Mouse (Mus musculus) fat pad, adult 2 months (tissue): ENCODE results near the gene Gm29609.
A peak's percentile ranks its signal among the peaks of the same experiment; 100 is the strongest.

Experiments
- DNase-seq: peaks from one replicate; pipeline ENCODE4 v3.0.0-alpha.2; 2011; ENCODE audit warnings: low read depth, low spot score; ENCODE audit errors: extremely low read depth

Gene Gm29609

DNA sequence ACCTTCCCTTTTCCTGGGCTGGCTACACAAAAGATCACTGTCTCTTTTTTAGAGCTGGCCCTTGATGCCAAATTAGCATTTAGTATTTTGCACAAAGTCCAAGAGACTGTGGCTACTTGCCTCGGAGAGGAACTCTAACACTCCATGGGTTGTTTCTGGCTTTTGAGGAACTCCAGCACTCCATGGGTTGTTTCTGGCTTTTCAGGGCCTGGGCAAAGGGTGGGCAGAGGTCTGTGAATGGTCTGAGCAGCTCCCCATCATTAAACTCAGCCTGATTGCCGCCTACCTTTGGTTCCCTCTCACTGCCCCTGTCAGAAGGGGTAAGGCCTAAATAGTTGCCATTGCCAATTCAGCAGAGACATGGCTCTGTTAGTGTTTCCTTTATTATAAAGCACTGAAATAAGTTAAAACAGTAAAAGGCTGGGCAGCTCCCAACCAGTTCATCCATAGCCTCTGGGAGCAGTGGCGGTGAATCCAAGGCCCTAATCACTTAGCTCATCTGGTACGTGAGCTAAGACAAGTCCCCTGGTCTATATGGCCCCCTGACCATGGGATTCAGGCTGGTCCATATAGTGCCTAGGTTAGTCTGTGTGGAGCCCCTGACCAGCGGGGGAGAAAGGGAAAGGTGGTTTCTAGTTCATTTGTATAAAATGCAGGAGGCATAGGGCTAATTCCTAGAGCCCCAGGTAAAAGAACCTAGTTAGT is 19.1 kb upstream of the Gm29609 start:
- DNase-seq, result no peak

DNA sequence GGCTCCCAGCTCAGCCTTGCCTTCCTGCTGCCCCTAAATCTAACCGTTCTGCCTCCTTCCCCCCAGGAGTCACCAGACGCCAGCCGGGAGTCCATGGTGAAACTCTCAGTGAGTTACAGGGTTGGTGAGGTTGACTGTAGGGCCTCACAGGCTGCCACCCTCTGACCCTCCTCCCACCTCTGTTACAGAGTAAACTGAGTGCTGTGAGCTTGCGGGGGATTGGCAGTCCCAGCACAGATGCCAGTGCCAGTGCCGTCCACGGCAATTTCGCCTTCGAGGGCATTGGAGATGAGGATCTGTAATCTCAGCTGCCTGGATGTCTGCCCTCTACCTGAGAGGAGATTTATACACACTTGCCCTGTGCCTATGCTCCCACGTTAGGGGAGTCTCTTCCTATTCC is 18.5 kb upstream of the Gm29609 start:
- no peak for DNase-seq

DNA sequence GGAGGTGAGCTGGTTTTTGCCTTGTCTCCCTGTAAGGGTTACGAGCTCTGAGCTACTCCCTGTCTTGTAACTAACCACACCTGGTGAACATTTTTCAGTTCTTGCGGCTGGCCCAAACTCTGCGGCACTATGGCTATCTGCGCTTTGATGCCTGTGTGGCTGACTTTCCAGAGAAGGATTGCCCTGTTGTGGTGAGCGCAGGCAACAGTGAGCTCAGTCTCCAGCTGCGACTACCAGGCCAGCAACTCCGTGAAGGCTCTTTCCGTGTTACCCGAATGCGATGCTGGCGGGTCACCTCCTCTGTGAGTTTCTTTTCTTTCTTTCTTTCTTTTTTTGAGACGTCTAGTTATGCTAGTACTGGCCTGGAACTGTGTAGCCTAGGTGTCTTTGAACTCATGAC is 17.4 kb upstream of the Gm29609 start:
- DNase-seq, result no peak

DNA sequence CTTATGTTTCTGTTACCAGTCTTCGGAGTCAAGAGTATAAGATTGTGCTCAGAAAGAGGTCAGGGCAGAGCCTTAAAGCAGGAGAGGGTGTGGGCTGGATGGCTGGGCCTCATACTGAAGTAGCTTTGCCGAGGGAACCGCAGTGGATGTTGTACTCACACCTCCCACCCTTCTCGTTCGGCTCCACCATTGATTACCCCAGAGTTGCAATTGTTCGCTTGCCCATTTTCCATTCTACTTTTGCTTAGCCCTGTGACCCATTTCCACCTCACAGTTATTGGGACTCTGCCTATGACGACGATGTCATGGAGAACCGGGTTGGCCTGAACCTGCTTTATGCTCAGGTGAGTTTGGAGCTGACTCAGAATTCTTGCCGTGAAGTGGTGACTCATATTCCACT is 16.5 kb upstream of the Gm29609 start:
- no peak for DNase-seq

DNA sequence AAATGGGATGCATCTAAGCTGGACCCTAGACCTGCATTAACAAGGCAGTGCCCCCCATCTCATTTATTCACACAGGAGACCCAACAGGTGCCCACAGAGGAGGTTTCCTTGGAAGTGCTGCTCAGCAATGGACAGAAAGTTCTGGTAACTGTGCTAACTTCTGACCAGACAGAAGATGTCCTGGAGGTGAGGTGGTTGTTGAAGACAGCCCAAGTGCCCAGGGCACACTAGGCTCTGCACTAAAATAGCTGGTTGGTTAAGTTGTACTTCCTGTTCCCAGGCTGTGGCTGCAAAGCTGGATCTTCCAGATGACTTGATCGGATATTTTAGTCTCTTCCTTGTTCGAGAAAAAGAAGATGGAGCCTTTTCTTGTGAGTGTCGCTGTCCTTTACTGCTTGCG is 16.0 kb upstream of the Gm29609 start:
- no peak for DNase-seq

DNA sequence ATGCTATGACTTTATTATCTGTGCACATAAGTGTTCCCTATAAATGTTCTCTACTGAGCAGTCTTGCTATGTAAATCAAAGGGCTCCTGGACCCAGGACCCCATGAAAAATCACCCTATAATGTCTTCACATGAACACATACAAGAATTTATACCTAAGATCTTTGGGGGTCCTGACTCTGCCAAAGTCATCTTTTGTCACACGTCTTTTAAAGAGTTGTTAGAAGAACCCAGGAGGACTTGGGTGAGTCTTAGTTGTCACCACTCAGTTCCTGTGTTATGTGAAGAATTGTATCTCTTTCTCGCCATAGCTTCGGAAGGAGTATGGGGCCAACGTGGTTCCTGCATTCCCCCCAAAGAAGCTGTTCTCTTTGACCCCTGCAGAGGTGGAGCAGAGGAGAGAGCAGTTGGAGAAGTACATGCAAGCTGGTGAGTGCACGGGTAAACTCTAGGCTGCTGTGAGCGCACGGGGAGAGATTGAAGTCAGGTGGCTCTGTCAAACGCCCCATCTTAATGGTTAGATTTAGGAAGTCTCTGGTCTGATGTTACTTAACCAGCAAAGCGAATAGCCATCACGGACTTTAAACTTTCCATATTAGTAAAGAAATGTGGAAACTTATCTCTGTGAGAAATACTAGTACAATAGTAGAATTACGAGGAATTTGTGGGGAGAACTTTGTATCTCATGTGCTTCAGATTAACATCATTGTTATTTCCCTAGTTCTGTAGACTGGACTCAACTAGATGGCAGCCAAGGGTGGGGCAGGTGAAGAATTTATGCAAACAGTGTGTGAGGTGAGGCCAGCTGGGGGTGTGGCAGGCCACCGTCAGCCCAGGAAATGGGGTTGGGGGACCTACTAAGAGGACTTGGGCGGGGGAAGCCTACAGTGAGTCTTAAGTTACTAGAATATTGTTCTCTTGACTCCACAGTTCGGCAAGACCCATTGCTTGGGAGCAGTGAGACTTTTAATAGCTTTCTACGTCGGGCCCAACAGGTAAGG is 15.1 kb upstream of the Gm29609 start:
- DNase-seq, result no peak

DNA sequence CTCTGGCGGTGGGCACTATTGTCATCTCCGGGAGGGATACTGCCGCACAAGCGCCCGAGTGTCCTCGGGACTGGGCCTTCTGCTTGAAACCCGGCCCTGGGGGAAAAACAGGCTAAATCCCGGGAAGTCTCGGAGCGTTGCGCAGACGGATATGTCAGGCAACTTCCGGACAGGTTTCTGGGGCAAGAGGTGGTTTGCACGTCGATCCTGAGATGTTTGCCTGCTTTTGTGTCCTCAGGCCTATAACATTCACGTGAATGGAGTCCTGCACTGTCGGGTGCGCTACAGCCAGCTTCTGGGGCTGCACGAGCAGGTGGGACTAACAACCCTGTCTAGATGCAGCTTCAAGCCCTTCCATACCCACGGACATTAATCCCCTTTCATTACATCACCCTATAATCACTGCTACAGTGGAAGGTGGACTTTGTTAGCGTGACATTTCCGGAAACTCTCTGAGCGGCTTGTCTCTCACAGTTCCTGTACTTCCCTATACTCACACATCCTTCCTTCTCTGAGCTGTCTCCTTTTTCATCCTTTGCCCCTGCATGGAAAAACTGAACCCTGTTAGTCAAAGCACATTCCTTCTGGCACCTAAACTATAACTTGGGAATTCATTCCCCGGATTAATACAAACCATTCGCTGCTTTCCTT is 14.0 kb upstream of the Gm29609 start:
- no peak for DNase-seq

DNA sequence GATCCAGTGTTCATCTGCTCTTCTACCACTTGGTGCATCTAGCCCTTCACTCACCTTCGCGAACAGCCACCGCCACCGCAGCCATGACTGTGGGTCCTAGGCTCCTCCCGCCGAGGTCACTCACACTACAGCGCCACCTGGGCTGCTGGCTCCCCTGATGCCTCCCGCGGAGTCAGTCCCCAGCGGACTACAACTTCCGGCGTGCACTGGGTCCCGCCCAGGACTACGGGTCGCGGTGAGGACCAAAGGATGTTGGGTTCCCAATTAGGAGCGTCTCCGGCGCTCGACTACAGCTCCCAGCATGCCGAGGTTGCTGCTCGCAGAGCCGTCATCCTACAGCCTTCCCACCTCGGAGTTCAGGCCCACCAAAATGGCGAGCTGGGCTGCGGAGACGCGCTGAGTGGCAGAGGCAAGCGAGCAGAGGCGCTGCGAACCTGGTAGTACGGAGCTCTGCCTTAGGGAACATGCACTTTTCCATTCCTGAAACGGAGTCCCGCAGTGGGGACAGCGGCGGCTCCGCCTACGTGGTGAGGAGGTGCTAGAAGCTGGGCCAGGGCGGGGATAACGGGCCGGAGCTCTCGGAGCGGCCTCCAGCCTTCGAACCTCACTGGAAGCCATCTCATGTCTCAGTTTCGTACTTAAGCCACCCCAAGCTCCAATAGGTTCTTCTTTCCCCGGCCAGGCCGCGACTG is 13.4 kb upstream of the Gm29609 start, which contains the start of the genes Snx17 and Eif2b4:
TSS of gene Snx17 (plus strand) at position 289 of the 692 bp plus-strand sequence.
TSS of gene Eif2b4 (minus strand) at position 492 of the 692 bp plus-strand sequence.
- peak; percentile 78 for DNase-seq

DNA sequence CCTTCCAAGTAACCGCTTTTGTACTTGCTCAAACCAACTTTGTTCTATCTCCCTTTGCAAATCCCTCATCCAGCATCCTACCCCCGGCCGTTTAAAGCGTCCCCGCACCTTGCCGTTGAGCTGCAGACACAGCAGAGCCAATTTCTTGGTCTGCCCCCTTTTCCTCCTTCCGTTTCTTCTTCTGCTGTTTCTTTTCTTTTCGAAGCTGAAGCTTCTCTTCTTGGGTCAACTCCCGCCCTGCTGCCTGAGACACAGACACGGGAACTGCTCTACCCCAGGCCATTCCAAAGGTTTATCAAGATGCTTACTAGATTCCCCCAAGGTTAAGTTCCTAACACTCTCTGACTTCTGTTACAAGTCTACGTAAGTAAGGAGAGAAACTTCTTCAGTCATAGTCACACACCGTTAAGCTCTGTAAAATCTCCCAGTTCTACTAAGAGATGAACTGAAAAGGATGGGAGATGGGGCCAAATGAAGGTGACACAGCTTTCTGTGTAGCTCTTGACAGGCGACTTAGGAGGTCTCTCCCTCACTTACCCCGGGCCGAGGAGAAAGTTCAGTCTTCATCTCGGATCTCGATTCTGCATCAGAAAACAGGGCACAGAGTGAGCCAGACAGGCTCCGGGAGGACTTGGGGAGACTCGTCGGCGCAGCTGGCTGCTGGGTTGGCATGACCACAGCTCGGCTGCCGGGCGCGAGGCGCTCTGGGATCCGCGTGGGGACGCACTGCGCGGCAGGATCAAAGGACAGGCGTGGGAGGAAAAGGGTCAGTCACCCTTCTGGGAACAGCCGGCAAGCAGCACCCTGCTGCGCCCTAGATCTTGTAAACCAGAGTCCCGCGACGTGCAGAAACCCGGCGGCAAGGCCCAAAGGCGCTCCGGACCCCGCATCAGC is 12.6 kb upstream of the Gm29609 start:
- no peak for DNase-seq

DNA sequence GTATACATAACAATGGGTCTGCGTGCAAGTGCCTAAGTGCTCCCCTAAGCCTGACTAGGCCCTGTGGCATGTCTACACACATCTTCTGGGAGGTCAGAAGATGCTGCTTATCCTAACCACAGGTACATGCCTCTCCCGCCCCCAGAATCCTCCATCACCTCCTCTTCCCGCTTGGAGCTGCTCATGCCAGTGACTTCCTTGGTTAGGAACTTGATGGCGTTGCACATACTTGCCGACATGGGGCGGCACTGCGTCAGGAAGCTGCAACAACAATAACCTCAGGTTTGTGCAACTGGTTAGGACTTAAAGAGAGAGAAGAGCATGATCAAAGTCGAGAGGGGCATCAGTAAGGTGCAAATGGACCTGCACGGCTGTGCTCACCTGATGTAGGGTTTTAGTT is 10.5 kb upstream of the Gm29609 start:
- DNase-seq, result no peak

DNA sequence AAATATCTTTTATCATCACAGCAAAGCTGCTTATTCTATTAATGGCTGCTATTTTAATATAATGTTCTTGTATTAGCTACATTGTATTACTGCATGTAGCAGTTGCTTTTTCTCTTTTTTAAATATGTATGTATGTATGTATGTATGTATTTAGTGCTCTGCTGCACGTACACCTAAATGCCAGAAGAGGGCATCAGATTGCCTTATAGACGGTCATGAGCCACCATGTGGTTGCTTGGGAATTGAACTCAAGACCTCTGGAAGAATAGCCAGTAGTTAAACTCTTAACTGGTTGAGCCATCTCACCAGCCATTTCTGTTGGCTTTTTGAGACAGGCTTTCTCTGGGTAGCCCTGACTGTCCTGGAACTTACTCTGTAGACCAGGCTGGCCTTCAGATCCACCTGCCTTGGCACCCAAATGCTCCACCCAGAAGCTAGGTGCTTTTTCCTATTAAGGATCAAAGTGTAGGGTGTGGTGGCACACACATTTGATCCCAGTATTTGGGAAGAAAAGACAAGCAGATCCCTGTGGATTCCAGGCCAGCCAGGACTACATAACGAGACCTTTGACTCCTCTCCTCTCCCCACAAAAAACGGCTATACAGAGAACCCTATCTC is 8.6 kb upstream of the Gm29609 start:
- no peak for DNase-seq

DNA sequence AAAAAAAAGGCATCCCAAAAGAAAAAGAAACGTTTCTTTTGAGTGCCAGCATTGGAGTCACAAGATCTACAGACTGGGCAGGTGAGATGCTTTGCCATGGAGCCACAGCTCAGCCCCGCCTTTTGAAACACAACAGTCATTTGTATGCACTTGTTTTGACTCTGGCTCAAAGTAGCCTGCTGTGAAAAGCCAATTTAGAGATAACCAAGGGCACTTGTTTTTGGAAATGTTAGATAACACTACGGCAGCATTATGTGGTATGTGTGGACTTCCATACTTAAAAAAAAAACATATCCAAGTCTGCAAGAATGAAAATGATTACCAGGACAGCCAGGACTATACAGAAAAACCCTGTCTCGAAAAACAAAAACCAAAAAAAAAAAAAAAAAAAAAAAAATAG is 4.0 kb upstream of the Gm29609 start:
- DNase-seq, result no peak

DNA sequence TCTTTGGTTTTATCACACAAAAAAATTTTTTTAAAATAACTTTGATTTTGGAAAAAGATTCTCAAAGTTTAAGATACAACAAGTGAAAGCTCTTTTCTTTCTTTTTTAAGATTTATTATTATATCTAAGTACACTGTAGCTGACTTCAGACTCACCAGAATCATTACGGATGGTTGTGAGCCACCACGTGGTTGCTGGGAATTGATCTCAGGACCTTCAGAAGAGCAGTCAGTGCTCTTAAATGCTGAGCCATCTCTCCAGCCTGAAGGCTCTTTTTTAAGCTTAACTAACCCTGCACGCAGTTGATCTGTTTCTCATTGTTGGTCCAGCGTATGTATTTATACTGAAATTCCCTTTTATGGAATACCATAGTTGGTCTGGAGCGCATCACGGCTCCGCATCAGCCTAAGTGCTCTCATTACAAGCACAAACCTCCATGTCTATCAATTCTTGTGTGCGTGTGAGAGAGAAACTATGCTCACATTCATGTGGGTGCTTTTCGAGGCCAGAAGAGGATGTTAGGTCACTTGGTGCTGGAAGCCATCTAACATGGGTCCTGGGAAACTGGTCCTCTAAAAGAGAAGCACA is 1.6 kb upstream of the Gm29609 start:
- no peak for DNase-seq

DNA sequence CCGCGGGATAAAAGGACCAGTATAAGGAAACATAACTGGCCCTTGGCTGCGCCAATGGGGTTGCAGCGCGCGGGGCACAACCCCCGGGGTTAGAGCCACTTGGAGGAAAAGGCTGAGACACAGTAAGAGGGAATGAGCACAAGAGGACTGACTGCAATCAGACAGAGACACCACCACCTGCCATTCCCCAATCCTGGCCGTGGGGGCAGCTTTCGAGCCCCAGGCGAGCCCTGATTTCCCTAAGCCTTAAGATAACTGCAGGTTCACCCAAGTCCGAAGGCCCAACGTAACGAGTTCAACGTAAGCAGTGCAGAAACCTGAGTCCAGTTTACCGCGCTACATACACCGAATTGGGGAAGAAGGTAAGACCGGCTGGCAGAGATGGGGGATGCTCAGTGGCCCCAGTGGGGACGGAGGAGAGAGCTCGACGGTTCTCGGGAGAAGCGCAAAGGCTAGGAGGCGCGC is 378 bp downstream of the Gm29609 start:
- no peak for DNase-seq

DNA sequence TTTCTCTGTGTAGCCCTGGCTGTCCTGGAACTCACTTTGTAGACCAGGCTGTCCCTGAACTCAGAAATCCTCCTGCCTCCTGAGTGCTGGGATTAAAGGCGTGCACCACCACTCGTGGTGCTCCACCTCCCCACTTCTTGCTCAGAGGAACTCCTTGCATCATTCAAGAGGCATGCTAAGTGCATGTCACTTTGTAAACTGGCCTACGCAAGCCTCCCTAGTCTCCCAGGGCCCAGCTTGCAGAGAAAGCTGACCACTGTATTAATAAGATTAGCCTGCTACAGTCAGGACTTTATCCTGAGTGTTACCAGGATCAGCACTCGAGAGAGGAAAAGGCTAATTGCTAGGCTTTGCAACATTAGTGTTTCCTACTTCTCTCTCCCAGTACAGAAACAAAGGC is 11.1 kb downstream of the Gm29609 start:
- DNase-seq, result no peak

DNA sequence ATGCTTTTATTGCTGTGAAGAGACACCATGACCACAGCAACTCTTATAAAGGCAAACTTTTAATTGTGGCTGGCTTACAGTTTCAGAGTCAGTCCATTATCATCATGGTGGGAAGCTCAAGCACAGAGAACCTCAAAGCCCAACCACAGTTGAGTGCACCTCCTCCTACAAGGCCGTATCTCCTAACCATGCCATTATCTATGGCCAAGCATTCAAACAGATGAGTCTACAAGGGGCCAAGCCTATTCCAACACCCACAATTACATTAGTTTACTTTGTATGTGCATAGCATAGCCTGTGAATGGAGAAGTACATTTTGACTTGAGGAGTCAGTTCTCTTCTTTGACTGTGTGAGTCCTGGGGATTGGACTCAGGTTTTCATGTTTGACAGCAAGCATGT is 14.8 kb downstream of the Gm29609 start:
- no peak for DNase-seq

DNA sequence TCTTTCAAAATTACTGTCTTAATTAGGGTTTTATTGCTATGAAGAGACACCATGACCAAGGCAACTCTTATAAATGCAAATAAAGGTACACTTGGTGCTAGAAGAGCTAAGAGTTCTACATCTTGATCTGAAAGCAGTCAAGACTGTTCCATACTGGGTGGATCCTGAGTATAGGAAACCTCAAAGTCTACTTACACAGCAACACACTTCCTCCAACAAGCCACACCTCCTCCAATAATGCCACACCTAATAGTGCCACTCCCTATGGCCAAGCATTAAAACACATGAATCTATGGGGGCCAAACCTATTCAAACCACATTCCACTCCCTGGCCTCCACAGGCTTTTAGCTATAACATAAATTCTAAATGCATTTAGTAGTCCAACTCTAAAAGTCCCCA is 17.2 kb downstream of the Gm29609 start:
- no peak for DNase-seq

DNA sequence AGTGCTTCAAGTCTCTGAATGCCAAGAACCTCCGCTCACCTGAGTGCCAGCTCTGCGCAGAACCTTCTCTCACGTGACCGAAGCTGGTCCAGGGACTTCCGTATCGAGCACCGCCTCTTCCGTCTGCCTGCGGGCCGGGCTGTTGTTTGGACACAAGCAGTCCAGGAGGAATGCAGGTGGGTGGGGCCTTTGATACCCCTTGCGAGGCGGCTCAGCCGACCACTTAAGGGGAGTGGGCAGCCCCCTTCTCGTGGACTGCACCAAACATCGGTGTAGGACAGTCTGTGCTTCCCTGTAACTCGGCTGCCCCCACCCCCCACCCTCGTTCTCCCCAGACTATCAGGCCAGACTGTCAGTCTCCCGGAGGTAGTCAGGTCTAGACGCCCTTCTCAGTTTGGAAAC is 25.6 kb downstream of the Gm29609 start, which contains the start of gene Mpv17:
TSS of gene Mpv17 (minus strand) at position 100 of the 402 bp plus-strand sequence.
- DNase-seq, result peak; percentile 64
